Mouse (Mus musculus) cerebellum, postnatal 10 days (tissue): ENCODE data around the gene Ankib1.
"Not testable (repeated sequence)": the region's sequence is repeated elsewhere in the genome, so short reads cannot be mapped to it uniquely, and the experiment has no call there.

Experiments
- DNase-seq, 2 experiments: peaks; one replicate each; pipeline ENCODE4 v3.0.0; 2021; ENCODE audit warnings: mixed read lengths in 2 of 2

Gene Ankib1

GRCm38 (mm10) chr5:3723415-3723814 is 79.3 kb downstream of the Ankib1 start:
- no peak for DNase-seq

- DNase-seq, result no peak
These were observed 79.9 kb downstream of the Ankib1 start for GRCm38 (mm10) chr5:3722873-3723272.

GRCm38 (mm10) chr5:3719371-3719770 is 83.4 kb downstream of the Ankib1 start:
- no peak for DNase-seq

GRCm38 (mm10) chr5:3715800-3716199 is 86.9 kb downstream of the Ankib1 start:
- no peak for DNase-seq

- DNase-seq, result no peak
These were observed 100.5 kb downstream of the Ankib1 start for GRCm38 (mm10) chr5:3702180-3702579.

- DNase-seq, result no peak
These were observed 102.7 kb downstream of the Ankib1 start for GRCm38 (mm10) chr5:3700025-3700424.

GRCm38 (mm10) chr5:3696031-3696430 is 106.7 kb downstream of the Ankib1 start:
- DNase-seq, result no peak

GRCm38 (mm10) chr5:3695191-3695590 is 107.5 kb downstream of the Ankib1 start:
- DNase-seq, result no peak

GRCm38 (mm10) chr5:3692956-3693355 is 109.8 kb downstream of the Ankib1 start:
- DNase-seq, result no peak

GRCm38 (mm10) chr5:3691283-3691682 is 111.4 kb downstream of the Ankib1 start:
- no peak for DNase-seq

- DNase-seq, result no peak
These were observed 114.4 kb downstream of the Ankib1 start for GRCm38 (mm10) chr5:3688298-3688697.

- no peak for DNase-seq
These were observed 132.7 kb downstream of the Ankib1 start for GRCm38 (mm10) chr5:3669938-3670554.

GRCm38 (mm10) chr5:3666585-3666984 is 136.1 kb downstream of the Ankib1 start:
- DNase-seq, result no peak

- DNase-seq, result no peak
These were observed 137.5 kb downstream of the Ankib1 start for GRCm38 (mm10) chr5:3665225-3665624.

GRCm38 (mm10) chr5:3657085-3657484 is 145.6 kb downstream of the Ankib1 start, which contains the start of gene Gatad1:
TSS of gene Gatad1 (minus strand) at chr5:3657185.
- DNase-seq, result no peak

GRCm38 (mm10) chr5:3653801-3654200 is 148.9 kb downstream of the Ankib1 start:
- no peak for DNase-seq

GRCm38 (mm10) chr5:3652903-3653575 is 149.7 kb downstream of the Ankib1 start:
- not testable (repeated sequence) for DNase-seq

GRCm38 (mm10) chr5:3651621-3652020 is 151.1 kb downstream of the Ankib1 start:
- DNase-seq, result no peak

- DNase-seq, result no peak
These were observed 151.8 kb downstream of the Ankib1 start, which contains the start of gene Tmbim7 for GRCm38 (mm10) chr5:3650881-3651280. TSS of gene Tmbim7 (plus strand) at chr5:3651181.

GRCm38 (mm10) chr5:3648849-3649210 is 153.9 kb downstream of the Ankib1 start:
- DNase-seq, result no peak

GRCm38 (mm10) chr5:3648206-3648848 is 154.4 kb downstream of the Ankib1 start:
- DNase-seq, result peak in 1 of 2 experiments; percentile 9

- DNase-seq, result peak; percentile 90 to 95
These were observed 155.0 kb downstream of the Ankib1 start for GRCm38 (mm10) chr5:3647708-3648121.

- DNase-seq, result peak; percentile 67 to 70
These were observed 155.6 kb downstream of the Ankib1 start for GRCm38 (mm10) chr5:3646991-3647707.
